Mouse (Mus musculus) heart, postnatal 10 days (tissue): ENCODE measurements around the gene Mtap. TPM values are rescaled to one million over a fixed set of nuclear protein-coding genes. Genes with fewer than 3 reads are reported as not detected.

ENCODE experiments used
- DNase-seq, 2 experiments: peaks; one replicate each; pipeline ENCODE4 v3.0.0; 2021
- intact Hi-C: fragments of 180-260 bp; cut with DNase I; formaldehyde crosslinking; loops from one replicate; pipeline ENCODE4 v1.15.1; 2025
- total RNA-seq, 2 experiments: library from RNA; stranded (reverse); gene quantifications; 2 replicates each; pipeline ENCODE4 v1.2.3; 2021

Mtap gene
- total RNA-seq, 2 experiments from 2014 or later = 21.5 to 25.2 TPM

DNA sequence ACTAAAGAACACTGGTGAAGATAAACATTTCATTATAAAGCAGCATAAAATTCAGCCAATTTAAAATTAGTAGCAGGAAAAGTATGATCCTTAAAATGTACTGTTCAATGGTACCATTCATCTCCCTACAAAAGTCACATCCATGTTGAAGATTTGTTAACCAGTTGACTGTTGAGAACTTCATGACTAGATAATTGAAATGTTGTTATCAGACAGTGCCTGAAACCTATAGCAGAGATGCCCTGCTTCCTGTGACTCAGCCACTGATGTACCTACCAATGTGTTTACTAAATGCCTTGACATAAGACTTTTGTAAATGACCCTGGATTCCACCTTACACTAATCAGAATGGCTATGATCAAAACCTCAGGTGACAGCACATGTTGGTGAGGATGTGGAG is 60.2 kb downstream of the Mtap start:
- no peak for DNase-seq
- intact Hi-C loops = no loop called here

DNA sequence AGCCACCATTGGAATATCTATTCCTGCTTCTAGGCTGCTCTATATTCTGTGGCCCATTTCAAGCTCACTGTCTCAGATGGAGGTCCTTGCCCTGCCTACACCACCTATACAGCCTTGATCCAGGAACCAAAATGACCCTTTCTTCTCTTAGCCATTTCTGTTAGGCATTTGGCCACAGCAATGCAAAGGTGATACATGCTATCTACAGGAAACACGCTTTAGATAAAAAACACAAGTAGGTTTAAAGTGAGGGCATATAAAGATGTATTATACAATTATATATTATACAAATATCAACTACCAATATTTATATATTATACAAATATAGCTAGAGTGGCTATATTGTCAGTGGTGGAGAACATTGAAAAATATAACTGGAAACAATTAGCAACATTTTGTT is 63.9 kb downstream of the Mtap start:
- DNase-seq = no peak
- intact Hi-C loops = no loop called here

DNA sequence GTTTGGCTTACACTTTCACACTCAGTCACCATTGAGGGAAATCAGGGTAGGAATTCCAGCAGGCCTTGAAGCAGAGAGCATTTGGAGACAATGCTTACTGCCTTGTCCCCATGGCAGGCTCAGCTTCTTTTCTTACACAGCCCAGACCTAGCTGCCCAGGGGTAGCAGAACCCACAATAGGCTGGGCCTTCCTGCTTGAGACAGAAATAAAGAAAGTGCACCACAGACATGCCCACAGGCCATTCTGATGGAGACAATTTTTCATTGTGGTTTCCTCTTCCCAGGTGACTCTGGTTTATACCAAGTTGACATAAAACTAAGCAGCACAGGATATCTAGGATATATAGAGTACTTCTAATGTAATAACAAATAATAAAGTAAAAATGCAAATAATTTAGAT is 72.4 kb downstream of the Mtap start:
- intact Hi-C loops = no loop called here
- DNase-seq = no peak

DNA sequence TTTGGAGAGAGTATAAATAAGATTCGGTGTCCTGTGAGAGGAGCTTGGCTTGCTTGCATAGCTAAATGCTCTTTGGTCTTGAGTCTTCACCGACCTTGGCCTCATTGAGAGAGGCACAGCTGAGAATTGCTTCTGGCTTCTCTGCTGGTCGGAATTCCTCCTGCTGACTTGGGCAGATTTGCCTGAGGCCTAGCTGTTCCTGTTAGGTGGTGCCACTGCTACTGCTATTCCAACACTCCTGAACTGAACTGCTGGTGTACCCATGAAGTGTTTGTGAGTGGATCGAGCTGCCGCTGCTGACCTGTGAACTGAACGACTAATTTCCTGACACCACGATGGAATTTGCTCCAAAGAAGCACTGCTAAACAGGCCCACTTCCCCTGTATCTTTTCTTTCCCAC is 73.4 kb downstream of the Mtap start:
- no peak for DNase-seq
- intact Hi-C loops = no loop called here

DNA sequence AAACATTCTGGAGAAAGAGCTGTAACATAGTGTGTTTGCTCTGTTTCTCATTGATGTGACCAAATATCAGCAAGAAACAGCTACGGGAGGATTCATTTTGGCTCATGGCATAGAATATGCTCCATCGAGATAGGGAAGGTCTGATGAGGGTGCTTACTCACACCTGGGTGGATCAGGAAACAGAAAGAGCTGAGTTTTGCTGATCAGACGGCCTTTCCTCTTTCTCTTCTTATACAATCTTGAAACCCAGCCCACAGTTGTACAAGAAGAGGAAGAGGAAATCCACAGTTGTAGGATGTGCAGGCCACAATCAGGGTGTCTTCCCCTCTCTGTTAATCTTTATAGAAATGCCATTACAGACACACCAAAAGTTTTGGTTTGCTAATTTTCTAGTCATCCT is 75.3 kb downstream of the Mtap start:
- no peak for DNase-seq
- intact Hi-C loops = no loop called here

Other genes starting within 250 kb of the Mtap start
- gene Cdkn2a, start 157.5 kb downstream of the Mtap start, total RNA-seq = under 1 TPM; 0.40 to 0.89 TPM
- gene Cdkn2b, start 173.9 kb downstream of the Mtap start, total RNA-seq = under 1 TPM; 0.55 to 0.87 TPM